In the genomic region with DNA sequence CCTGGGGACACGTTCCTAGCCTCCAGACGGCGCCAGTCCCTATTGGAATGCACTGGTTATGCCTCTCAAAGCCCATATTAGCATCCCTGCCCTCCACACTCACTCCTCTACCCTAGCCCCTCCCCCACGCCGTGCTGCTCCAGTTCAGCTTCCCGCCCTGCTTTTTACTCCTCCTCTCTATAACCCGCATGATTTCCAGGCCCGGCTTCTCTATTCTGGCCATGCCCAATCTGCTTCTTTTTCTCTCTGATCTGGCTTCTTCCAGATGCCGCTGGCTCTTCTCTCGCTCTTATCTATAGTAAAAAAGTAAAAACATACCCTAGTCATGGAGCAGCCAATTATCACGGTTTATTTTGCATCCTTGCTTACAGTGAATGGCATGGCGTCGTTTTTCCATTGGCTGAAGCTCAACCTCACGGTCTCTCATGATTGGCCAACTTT, we compare ENCODE assay signal across 1 mouse cellular context.
TF ChIP-seq lines count a peak whose summit lies in the region.

No protein-coding gene starts in this region.

TF ChIP-seq in MEL, 35 proteins besides CTCF, POLR2A, EP300 and RAD21 (continued from another document):
- no peak for TF ChIP-seq MEF2A (IDR thresholded peaks at IDR 0.05; ENCODE audit: extremely low read depth, insufficient replicate concordance, low read depth, low read length, poor library complexity, severe bottlenecking)
- TF ChIP-seq GABPA (IDR thresholded peaks at IDR 0.05; ENCODE audit: low read depth, low read length): no peak
- TF ChIP-seq SIN3A (IDR thresholded peaks at IDR 0.05; ENCODE audit: low read length): peak; percentile 69
- 0 out of 2 replicates have a peak, but pooled peaks have one; percentile 23 for TF ChIP-seq ETS1 (IDR thresholded peaks at IDR 0.05; ENCODE audit: low read depth, low read length)
- no peak for TF ChIP-seq ZMIZ1 (IDR thresholded peaks at IDR 0.05; ENCODE audit: low read depth, low read length)
- TF ChIP-seq CHD2 (IDR thresholded peaks at IDR 0.05; ENCODE audit: low read length): no peak
- TF ChIP-seq MYB (IDR thresholded peaks at IDR 0.05; ENCODE audit: low read depth, low read length): no peak
- peak; percentile 78 for TF ChIP-seq GATA1 (IDR thresholded peaks at IDR 0.05; ENCODE audit: low read depth, low read length)
- no peak for TF ChIP-seq POLR2AphosphoS2 (IDR thresholded peaks at IDR 0.05; ENCODE audit: low read length)
- TF ChIP-seq MYC (IDR thresholded peaks at IDR 0.05; ENCODE audit: low read depth, low read length): 0 out of 2 replicates have a peak, but pooled peaks have one; percentile 2
- TF ChIP-seq TAL1 (IDR thresholded peaks at IDR 0.05; ENCODE audit: low read length): peak; percentile 39
- TF ChIP-seq E2F4 (IDR thresholded peaks at IDR 0.05; ENCODE audit: borderline replicate concordance, low read depth, low read length): no peak
- TF ChIP-seq USF1 (IDR thresholded peaks at IDR 0.05; ENCODE audit: low read depth, low read length): no peak
- TF ChIP-seq ELF1 (IDR thresholded peaks at IDR 0.05; ENCODE audit: low read depth, low read length): no peak
- no peak for TF ChIP-seq ZC3H11A (IDR thresholded peaks at IDR 0.05; ENCODE audit: low read depth, low read length)
- TF ChIP-seq POLR2AphosphoS5 (IDR thresholded peaks at IDR 0.05; ENCODE audit: borderline replicate concordance, low read depth, low read length): no peak
- no peak for TF ChIP-seq KAT2A (conservative IDR thresholded peaks at IDR 0.05; ENCODE audit: low read depth, low read length)
- TF ChIP-seq TCF12 (IDR thresholded peaks at IDR 0.05; ENCODE audit: low read depth, low read length): peak; percentile 34; the same call in 1 of the 2 replicates
- TF ChIP-seq UBTF (IDR thresholded peaks at IDR 0.05; ENCODE audit: borderline replicate concordance, insufficient read depth, low read depth, low read length): no peak
- no peak for TF ChIP-seq BHLHE40 (IDR thresholded peaks at IDR 0.05; ENCODE audit: borderline replicate concordance, low read depth, low read length)
- no peak for TF ChIP-seq CHD1 (IDR thresholded peaks at IDR 0.05; ENCODE audit: low read depth, low read length)
- no peak for TF ChIP-seq SMC3 (IDR thresholded peaks at IDR 0.05; ENCODE audit: low read depth, low read length)
- TF ChIP-seq MAFK (IDR thresholded peaks at IDR 0.05; ENCODE audit: borderline replicate concordance, low read depth, low read length): no peak
- TF ChIP-seq NELFE (IDR thresholded peaks at IDR 0.05; ENCODE audit: low read depth, low read length): no peak
- TF ChIP-seq JUND (IDR thresholded peaks at IDR 0.05; ENCODE audit: low read depth, low read length): no peak
- no peak for TF ChIP-seq ZKSCAN1 (IDR thresholded peaks at IDR 0.05; ENCODE audit: low read depth, low read length)
- no peak for TF ChIP-seq ZNF384 (IDR thresholded peaks at IDR 0.05; ENCODE audit: low read depth, low read length)
- TF ChIP-seq MXI1 (IDR thresholded peaks at IDR 0.05; ENCODE audit: low read depth, low read length): peak; percentile 33; the same call in 1 of the 2 replicates
- TF ChIP-seq NRF1 (IDR thresholded peaks at IDR 0.05; ENCODE audit: insufficient read depth, low read depth, low read length, poor library complexity, severe bottlenecking): no peak
- no peak for TF ChIP-seq MAZ (IDR thresholded peaks at IDR 0.05; ENCODE audit: low read depth, low read length)
- peak; percentile 48 for TF ChIP-seq TBP (IDR thresholded peaks at IDR 0.05; ENCODE audit: low read depth, low read length)
- TF ChIP-seq RCOR1 (IDR thresholded peaks at IDR 0.05; ENCODE audit: low read depth, low read length): peak; percentile 58; the same call in 1 of the 2 replicates
- no peak for TF ChIP-seq USF2 (IDR thresholded peaks at IDR 0.05; ENCODE audit: borderline replicate concordance in 1 of 2, insufficient read depth in 1 of 2, low read depth in 1 of 2, low read length in 2 of 2)
- TF ChIP-seq HCFC1 (IDR thresholded peaks at IDR 0.05; ENCODE audit: low read depth, low read length): no peak
TF ChIP-seq in MEL: peak in this region for 9.
